Mouse (Mus musculus) MEL (cell line): Measurements from ENCODE around the gene Srebf1.

ENCODE experiments used
- CTCF ChIP-seq, 3 experiments: IDR thresholded peaks in 2 of 3; conservative IDR thresholded peaks in 1 of 3; 2 replicates each; pipeline ENCODE4 v1.5.1; 2011 to 2012; ENCODE audit warnings: low read length in 3 of 3, low read depth in 2 of 3, mild to moderate bottlenecking in 2 of 3, improper control_type of control experiment in 1 of 3, inconsistent platforms in 1 of 3, mixed read lengths in 1 of 3, moderate library complexity in 1 of 3; ENCODE audit not compliant: control insufficient read depth in 1 of 3, insufficient read depth in 1 of 3, poor library complexity in 1 of 3, severe bottlenecking in 1 of 3
- MYB ChIP-seq: IDR thresholded peaks from 2 replicates; pipeline ENCODE4 v1.6.1; 2011; ENCODE audit warnings: mild to moderate bottlenecking, low read depth, low read length, improper control_type of control experiment

GRCm38 (mm10) chr11:60256713-60257112, 34.3 kb upstream of the Srebf1 start:
- TF ChIP-seq CTCF (IDR thresholded peaks at IDR 0.05 in 2 of 3, conservative IDR thresholded peaks at IDR 0.05 in 1 of 3; ENCODE audit: control insufficient read depth in 1 of 3, insufficient read depth in 1 of 3, low read depth in 2 of 3, low read length in 3 of 3, poor library complexity in 1 of 3, severe bottlenecking in 1 of 3) (no peak), MYB (no peak)
